32 mouse cellular contexts compared by ENCODE assay signal in the genomic region with DNA sequence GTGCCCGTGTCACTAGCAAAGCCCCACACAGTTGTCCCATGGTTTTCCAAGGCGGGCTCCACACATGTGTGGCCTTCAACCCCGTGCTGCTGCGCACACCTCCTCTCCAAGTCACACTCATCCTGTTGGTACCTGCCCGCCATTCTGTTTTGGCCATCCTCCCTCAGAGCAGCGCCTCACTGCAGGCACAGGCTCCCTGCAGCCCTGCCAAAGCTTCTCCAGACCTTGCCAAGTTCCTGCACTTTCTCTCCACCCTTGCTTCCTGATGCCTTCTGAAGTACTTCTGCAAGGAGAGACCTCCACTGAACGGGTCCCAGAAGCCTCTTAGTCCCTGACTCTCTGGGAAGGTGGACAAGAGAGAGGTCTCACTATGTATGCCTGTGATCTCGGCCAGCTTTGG. TPM values are rescaled to one million over a fixed set of nuclear protein-coding genes. Genes with fewer than 3 reads are reported as not detected.
A peak's percentile ranks its signal among the peaks of the same experiment; 100 is the strongest.
DNase-seq lines count a peak whose midpoint lies in the region; ATAC-seq and TF ChIP-seq lines count a peak whose summit lies in the region.
"Had no signal": no experiment of that assay in that cellular context is flagged by ENCODE, and none has a peak within 500 bp of the region (broad histone marks: within the 10 kb centered on the region; RNA-seq: fewer than 3 reads in every experiment).

No protein-coding gene starts in this region.

- H3K36me3 ChIP-seq in heart, adult 2 months (ENCODE audit: control insufficient read depth, insufficient read depth, low read length), result no peaks in the 10 kb centered on the region
- H3K36me3 ChIP-seq in forebrain, embryonic 15.5 days, result no peaks in the 10 kb centered on the region
- H3K36me3 ChIP-seq: G1E; heart, embryonic 15.5 days; midbrain, embryonic 10.5 days; midbrain, embryonic 15.5 days had no signal

- no peak for TF ChIP-seq CTCF in heart, adult 2 months (IDR thresholded peaks at IDR 0.05)

- ATAC-seq in forebrain, embryonic 15.5 days (replicated peaks), result no peak
- ATAC-seq: forebrain, postnatal 0 days; intestine, postnatal 0 days; midbrain, embryonic 15.5 days had no signal

- no peaks in the 10 kb centered on the region for H3K79me2 ChIP-seq in heart, adult 2 months (replicated peaks; ENCODE audit: control insufficient read depth, insufficient read depth, low read length)

- H3K27me3 ChIP-seq in heart, adult 2 months (ENCODE audit: control insufficient read depth, insufficient read depth, low read length), result no peaks in the 10 kb centered on the region
- H3K27me3 ChIP-seq in forebrain, embryonic 15.5 days, result no peaks in the 10 kb centered on the region
- H3K27me3 ChIP-seq: midbrain, embryonic 15.5 days; neural tube, embryonic 15.5 days had no signal

- H3K4me2 ChIP-seq in forebrain, embryonic 15.5 days (replicated peaks), result no peak overlapping the region
- H3K4me2 ChIP-seq: heart, embryonic 15.5 days; hindbrain, embryonic 14.5 days; midbrain, embryonic 15.5 days; neural tube, embryonic 15.5 days had no signal

- no peak for TF ChIP-seq POLR2A in heart, adult 2 months (IDR thresholded peaks at IDR 0.05; ENCODE audit: insufficient read depth, low read depth, low read length)

- DNase-seq in cerebellum, adult 18-20 months, result peak; percentile 54 to 65
- DNase-seq in cerebellum, postnatal 14 days, result no peak
- DNase-seq in heart, adult 2 months, result peak in 1 of 2 experiments; percentile 54
- no peak for DNase-seq in heart, postnatal 25 days (ENCODE audit: low spot score)
- DNase-seq in lung, postnatal 36 days, result peak; percentile 12
- DNase-seq in lung, postnatal 14 days, result no peak
- DNase-seq in right cerebral cortex, adult 18-20 months, result no peak
- DNase-seq: adrenal gland, adult 8-10 months; forebrain, postnatal 0 days; gastrocnemius, postnatal 10 days; kidney, postnatal 14 days; liver; lung, adult 2 months; lung, postnatal 10 days; retina, postnatal 1 day; spleen, adult 18-20 months; thymus, postnatal 14 days had no signal

- 60% methylated on average over 8 of the region's 8 CpGs for WGBS in heart, adult 2 months
- 81% methylated on average over 8 of the region's 8 CpGs for WGBS in forebrain, embryonic 15.5 days

- no peak for TF ChIP-seq EP300 in heart, adult 2 months (IDR thresholded peaks at IDR 0.05; ENCODE audit: insufficient read depth, low read depth, low read length)

- intact Hi-C loops in heart, adult 2 months (cut with DNase I), result no loop called here
- intact Hi-C loops in heart, postnatal 25 days (cut with DNase I), result no loop called here

- H3K9me3 ChIP-seq in forebrain, embryonic 15.5 days, result no peaks in the 10 kb centered on the region
- H3K9me3 ChIP-seq: G1E; heart, embryonic 15.5 days; midbrain, embryonic 10.5 days; midbrain, embryonic 15.5 days; neural tube, embryonic 15.5 days had no signal

- no peak overlapping the region for H3K4me3 ChIP-seq in heart, adult 2 months
- H3K4me3 ChIP-seq in forebrain, embryonic 15.5 days, result no peak overlapping the region
- H3K4me3 ChIP-seq: erythroblast, embryonic 14.5 days; heart, embryonic 15.5 days; midbrain, embryonic 10.5 days; midbrain, embryonic 15.5 days; neural tube, embryonic 15.5 days had no signal

- H3K4me1 ChIP-seq in heart, adult 2 months (ENCODE audit: control insufficient read depth, insufficient read depth, low read length), result peaks cover 5% of the 10 kb centered on the region; the same call in 1 of the 2 replicates
- H3K4me1 ChIP-seq in forebrain, embryonic 15.5 days, result peaks cover 33% of the 10 kb centered on the region

- no peak overlapping the region for H3K9ac ChIP-seq in heart, adult 2 months (ENCODE audit: low read depth, low read length)
- H3K9ac ChIP-seq in forebrain, embryonic 15.5 days (replicated peaks), result no peak overlapping the region
- H3K9ac ChIP-seq: forebrain, postnatal 0 days; heart, embryonic 15.5 days; hindbrain, embryonic 14.5 days; liver, embryonic 14.5 days; midbrain, embryonic 15.5 days; neural tube, embryonic 15.5 days had no signal

- H3K27ac ChIP-seq in heart, adult 2 months, result peak overlapping the region; percentile 23; the same call in 1 of the 2 replicates
- no peak overlapping the region for H3K27ac ChIP-seq in forebrain, embryonic 15.5 days (replicated peaks)
- H3K27ac ChIP-seq: heart, embryonic 15.5 days; hindbrain, embryonic 14.5 days; liver, embryonic 14.5 days; midbrain, embryonic 10.5 days; midbrain, embryonic 15.5 days; neural tube, embryonic 15.5 days had no signal

RNA-seq across cellular contexts. Expression of a gene that starts 27.9 kb away (rescaled TPM):
- total RNA-seq in heart, adult 2 months (2021), result 1 to 10 TPM; 1.7 to 2.3 TPM
- polyA plus RNA-seq in heart, adult 2 months (2012; rRNA removed), result 0.12 and 1.2 TPM in 2 replicates
- 1 to 10 TPM in 1 of 2 experiments, under 1 TPM in 1; 0.75 to 1.0 TPM for total RNA-seq in heart, postnatal 25 days (2021)
- 0.40 and 1.1 TPM in 2 replicates for polyA plus RNA-seq in forebrain, embryonic 15.5 days (2015; fragmentation: Nextera tagmentation; extraction: Ambion mirVana)
- total RNA-seq: common myeloid progenitor, adult 5-6 weeks; G1E; granulocyte monocyte progenitor cell, adult 5-6 weeks; hematopoietic stem cell, adult 5-6 weeks; megakaryocyte progenitor cell, adult 5-6 weeks had no signal
- polyA plus RNA-seq: erythroblast, embryonic 14.5 days; G1E had no signal

RNA-seq across cellular contexts. Expression of a gene that starts 40.5 kb away (rescaled TPM):
- total RNA-seq in heart, adult 2 months (2021), result 10 to 100 TPM; 35.7 to 38.6 TPM
- polyA plus RNA-seq in heart, adult 2 months (2012; rRNA removed), result 17.6 and 20.1 TPM in 2 replicates
- total RNA-seq in heart, postnatal 25 days (2021), result 10 to 100 TPM; 45.8 to 47.0 TPM
- 8.9 and 10.3 TPM in 2 replicates for polyA plus RNA-seq in forebrain, embryonic 15.5 days (2015; fragmentation: Nextera tagmentation; extraction: Ambion mirVana)
- total RNA-seq: common myeloid progenitor, adult 5-6 weeks; granulocyte monocyte progenitor cell, adult 5-6 weeks; hematopoietic stem cell, adult 5-6 weeks; megakaryocyte progenitor cell, adult 5-6 weeks had no signal
- polyA plus RNA-seq: erythroblast, embryonic 14.5 days; G1E had no signal

RNA-seq across cellular contexts. Expression of a gene that starts 53.4 kb away (rescaled TPM):
- total RNA-seq in heart, adult 2 months (2021), result under 1 TPM; 0.16 to 0.29 TPM
- 0.20 and 1.1 TPM in 2 replicates for polyA plus RNA-seq in heart, adult 2 months (2012; rRNA removed)
- under 1 TPM in 1 of 2 experiments, not detected in 1; 0.21 TPM for total RNA-seq in heart, postnatal 25 days (2021)
- polyA plus RNA-seq in forebrain, embryonic 15.5 days (2015; fragmentation: Nextera tagmentation; extraction: Ambion mirVana), result 1.5 and 3.0 TPM in 2 replicates
- total RNA-seq: common myeloid progenitor, adult 5-6 weeks; hematopoietic stem cell, adult 5-6 weeks; megakaryocyte progenitor cell, adult 5-6 weeks had no signal
- polyA plus RNA-seq: heart, embryonic 15.5 days; kidney, embryonic 14.5 days had no signal

Comparison
In these comparisons a context has a peak if more than half of its experiments do, and no peak if none do; other contexts are left out.
1. DNase-seq: peak in cerebellum, adult 18-20 months (2 of 2) and lung, postnatal 36 days (single experiment); none in cerebellum, postnatal 14 days (0 of 2), heart, postnatal 25 days (single experiment), lung, postnatal 14 days (single experiment) and right cerebral cortex, adult 18-20 months (single experiment).